Mouse (Mus musculus): ENCODE results near the gene Galntl6.

Gene Galntl6

DNA sequence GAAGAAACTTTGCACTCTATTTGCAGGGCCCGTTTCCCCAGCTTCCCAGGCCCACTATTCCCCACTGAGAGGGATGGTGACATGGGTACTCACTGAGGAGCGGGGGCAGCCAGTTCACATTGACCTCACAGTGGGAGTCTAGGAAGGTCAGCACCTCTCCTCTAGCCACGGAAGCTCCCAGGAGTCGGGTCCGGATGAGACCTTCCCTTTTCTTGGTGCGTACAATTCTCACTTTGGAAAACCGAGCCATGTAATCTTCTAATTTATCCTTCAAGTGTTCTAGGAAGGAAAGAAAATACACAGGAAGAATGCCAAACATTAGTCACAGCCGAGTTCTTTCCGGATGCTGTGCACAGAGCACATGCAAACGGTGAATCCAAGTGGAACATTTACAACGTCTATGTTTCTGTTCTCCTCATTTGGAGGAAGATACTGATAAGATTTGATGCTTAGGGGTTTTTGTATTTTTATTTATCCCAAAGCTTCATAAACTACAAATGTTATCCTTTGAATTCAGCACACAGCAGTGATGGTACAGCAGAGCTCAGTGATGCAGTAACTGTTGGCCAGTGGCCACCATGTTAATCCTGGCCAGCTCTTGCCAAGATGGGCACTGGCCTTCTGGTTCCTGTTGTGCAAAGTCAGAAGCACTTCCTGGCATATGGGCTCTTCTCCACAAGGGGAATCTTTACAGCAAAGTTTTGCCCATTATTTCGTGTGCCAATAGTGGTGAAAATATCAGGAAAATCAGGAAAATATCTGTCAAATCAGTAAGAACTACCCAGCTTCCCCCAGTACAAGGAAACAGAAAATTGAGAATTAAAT is 949.9 kb downstream of the Galntl6 start:
- DNase-seq (ENCODE audit: low spot score), result no peak

GRCm38 (mm10) chr8:57959136-57959535 is 953.3 kb downstream of the Galntl6 start:
- no peak for DNase-seq (ENCODE audit: low spot score)

- no peak for DNase-seq (ENCODE audit: low spot score)
Measured at GRCm38 (mm10) chr8:57958121-57958901, 954.1 kb downstream of the Galntl6 start.

DNA sequence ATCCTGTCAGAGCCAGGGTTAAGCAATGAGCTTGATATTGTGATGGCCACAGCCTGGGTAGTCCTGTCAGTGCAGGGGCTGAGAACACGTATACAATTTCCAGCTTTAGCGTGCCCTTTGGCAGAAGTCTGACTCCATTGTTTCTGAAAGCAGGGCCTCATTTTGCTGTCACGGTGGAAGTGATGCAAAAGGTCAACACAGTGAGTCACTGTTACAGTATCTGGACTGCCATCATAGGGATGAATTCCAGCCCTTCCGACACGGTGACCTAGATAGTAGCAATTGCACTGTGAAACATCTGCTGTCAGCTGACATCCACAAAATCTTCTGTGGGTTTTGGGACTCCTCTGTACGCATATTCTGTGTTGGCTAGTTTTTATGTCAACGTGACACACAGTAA is 956.9 kb downstream of the Galntl6 start:
- DNase-seq (ENCODE audit: low spot score), result no peak

DNA sequence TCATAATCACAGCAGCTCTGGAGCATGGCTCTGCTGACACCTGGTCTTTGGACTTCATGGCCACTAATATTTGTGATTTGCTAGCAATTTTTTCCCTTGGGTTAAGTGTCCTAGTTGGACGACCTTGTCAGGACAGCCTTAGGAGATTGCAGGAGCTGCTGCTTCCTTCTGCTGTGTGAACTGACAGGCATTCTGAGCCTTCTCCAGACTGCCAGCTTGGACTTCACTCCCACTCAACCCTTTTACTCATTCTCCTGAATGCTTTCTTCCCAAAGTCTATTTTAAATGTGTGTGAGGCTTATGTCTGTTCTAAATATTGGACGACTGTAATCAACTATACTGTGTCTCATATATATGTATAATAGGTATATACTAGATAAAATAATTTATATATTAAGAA is 971.3 kb downstream of the Galntl6 start:
- DNase-seq (ENCODE audit: low spot score), result no peak

DNA sequence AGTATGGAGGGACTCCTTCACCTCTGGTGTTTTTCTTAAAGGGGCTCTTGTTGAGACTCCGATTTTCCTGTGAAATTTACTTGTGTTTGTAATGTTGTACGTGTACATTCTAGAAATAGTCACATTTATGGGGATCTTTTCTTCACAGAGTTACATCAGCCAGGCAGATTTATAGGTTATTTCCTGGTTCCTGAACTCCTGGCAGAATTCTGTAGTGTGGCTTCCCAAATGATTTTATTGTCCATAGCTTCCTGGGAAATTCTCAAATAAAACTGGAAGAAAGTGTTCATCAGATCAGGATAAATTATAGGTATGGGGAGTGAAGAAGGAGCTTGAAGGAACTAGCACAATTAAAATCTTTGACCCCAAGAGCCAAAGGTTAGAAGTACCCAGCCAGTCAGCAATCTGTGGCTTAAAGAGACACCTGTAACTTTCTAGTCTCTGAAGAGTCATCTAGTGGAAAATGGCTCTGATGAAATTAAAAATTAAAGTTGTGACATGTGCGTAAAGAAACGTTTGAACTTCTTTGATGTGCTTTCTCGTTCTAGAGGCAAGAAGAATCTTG is 972.5 kb downstream of the Galntl6 start:
- no peak for DNase-seq (ENCODE audit: low spot score)

- DNase-seq (ENCODE audit: low spot score), result peak; percentile 21
Measured at GRCm38 (mm10) chr8:57939177-57939855, 973.1 kb downstream of the Galntl6 start.

DNA sequence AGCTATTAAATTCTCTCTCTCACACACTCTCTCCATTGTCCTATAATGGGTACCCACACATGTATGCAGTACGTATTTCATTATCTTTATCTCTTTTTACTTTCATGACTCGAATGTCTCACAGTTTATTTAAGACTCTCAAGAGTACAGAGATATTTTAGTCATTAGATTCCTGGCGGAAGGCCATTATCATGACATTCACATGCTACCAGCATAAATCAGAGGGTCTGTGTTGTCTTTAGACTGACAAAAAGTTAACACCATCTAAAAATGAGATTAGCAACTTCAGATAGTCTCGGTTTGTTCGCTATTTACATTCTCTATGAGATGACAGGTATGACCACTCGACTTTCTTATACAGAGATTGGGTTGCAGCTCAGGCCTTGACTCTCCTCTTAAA is 985.4 kb downstream of the Galntl6 start:
- no peak for DNase-seq (ENCODE audit: low spot score)

- no peak for DNase-seq (ENCODE audit: low spot score)
Measured at GRCm38 (mm10) chr8:57923556-57923955, 988.9 kb downstream of the Galntl6 start.

DNA sequence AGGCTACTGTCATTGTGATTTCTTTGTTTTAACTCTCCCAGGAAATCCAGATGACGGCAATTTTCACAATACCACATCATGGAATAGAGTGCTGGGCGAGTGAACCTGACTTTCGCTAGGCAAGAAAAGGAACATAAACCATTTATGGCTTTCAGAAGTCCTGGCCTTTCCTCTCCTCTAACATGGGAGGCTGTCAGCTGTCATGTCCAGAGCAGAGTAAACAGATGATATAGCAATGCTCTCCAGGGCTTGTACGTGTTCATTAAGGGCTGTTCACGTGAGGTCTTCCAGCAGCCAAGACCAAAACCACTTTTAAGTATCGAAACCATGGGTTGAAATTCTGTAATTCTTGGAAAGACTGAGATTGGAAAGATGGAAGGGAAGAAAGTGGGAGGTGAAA is 989.3 kb downstream of the Galntl6 start:
- DNase-seq (ENCODE audit: low spot score), result no peak

- no peak for DNase-seq (ENCODE audit: low spot score)
Measured at GRCm38 (mm10) chr8:57922214-57923070, 990.0 kb downstream of the Galntl6 start.

DNA sequence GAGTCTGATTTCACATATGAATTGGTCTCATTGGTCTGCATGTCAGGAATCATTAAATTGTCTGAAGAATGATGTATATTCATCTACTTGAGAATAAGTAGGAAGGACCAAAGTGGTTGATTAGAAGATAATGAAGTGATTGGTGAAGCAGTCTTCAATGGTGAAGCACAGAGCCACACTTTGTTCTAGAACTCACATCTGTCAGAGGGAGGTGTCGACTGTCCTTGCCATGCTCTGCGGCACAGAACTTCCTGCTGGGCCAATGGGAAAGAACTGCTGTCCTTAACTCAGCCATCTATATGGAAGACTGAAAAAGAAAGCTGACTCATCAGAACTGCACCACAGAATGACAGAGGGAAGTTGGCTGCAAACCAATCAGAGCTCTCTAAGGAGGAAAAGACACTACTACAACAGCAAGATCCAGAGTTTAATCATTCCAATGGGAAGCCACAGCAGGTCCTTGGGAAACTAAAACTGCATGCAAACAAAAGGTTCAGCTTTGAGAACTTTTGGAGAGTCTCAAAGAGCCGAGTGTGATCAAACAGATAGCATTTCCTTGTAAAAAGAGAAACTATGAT is 992.0 kb downstream of the Galntl6 start:
- DNase-seq (ENCODE audit: low spot score), result no peak

DNA sequence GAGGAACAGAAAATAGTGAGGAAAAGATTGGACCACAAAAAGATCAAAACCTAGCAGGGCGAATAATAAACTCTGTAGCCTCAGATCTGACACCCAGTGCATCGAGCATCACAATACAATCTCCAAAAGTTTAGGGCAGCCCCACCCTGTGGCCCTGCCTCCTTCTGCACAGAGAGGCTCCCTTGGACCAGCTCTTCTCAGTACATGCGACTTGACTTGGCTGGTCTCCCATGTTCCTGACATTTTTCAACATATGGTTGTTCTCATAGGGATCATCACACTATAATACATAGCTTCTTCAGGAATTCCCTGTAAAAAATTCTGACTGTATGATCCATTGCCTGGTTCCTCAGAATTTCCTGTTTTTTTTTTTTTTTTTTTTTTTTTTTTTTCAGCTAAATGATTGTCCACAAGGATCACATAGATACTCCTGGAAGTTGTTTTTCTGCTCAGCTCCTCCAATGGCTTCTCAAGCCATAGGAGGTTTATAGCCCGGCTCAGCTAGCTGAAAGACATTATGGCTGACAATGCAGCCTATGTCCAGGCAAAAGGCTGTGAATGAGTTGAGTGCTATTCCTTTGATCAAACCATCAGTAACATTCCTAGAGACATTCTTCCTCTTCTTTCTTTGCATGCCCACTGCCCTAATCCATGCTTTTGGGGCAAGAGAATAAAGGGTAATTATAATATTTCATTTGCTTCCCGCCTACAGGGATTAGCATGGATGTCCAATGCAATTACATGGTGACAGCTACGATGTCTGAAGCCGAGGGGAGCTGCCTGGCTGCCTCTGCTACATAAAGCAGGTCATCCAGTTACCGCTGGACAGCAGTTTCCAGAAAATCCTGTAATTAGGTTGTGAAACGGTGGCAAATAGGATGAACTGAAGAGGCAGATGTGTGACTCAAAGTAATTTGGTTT is 993.5 kb downstream of the Galntl6 start:
- DNase-seq (ENCODE audit: low spot score), result no peak

- no peak for DNase-seq (ENCODE audit: low spot score)
Measured at GRCm38 (mm10) chr8:57893360-57893759, 1019.1 kb downstream of the Galntl6 start.

- no peak for DNase-seq (ENCODE audit: low spot score)
Measured at GRCm38 (mm10) chr8:57892115-57892514, 1020.3 kb downstream of the Galntl6 start.

DNA sequence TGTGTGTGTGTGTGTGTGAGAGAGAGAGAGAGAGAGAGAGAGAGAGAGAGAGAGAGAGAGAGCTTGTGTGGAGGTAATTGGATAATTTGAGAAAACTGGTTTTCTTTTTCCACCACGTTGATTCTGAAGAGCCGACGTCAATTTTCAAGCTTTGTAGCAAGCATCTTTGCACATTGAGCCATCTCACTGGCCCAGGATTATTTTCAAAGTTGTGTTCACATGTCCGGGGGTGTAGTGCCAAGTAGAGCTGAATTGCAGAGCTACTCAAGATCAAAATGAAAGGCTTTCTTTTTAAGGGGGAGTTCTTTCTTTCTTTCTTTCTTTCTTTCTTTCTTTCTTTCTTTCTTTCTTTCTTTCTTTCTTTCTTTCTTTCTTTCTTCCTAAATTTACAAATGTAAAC is 1022.3 kb downstream of the Galntl6 start:
- no peak for DNase-seq (ENCODE audit: low spot score)

DNA sequence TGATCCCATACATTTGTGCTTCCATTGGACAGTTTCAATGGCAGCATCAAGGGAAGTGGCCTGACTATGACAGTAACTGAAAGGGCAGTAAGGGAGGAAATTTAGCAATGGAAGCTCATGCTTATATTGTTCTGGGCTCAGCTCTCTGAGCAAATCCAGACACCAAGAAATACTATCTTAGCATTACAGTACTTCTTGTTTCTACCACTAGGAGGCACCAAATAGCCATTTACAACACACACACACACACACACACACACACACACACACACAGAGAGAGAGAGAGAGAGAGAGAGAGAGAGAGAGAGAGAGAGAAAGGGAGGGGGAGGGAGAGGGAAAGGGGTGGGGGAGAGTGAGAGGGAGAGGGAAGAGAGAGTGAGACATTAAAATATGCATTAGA is 1023.6 kb downstream of the Galntl6 start:
- DNase-seq (ENCODE audit: low spot score), result no peak

DNA sequence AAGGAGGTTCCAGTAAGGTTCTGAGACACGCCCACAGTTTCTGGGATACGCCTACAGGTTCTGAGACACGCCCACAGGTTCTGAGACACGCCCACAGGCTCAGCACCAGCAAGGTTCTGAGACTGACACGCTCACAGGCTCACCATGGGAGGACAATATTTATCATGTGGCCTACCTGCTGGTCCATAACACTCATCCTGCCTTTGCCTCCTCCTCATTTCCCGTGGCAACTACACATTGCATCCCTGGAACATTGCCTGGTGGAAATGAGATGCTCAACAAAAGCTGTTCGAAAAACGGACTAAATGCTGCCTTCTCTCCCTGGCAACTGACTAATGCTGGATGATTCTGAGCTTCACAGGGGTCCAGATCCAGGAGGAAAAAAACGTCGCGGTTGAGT is 1033.0 kb downstream of the Galntl6 start:
- no peak for DNase-seq (ENCODE audit: low spot score)

- DNase-seq (ENCODE audit: low spot score), result no peak
Measured at GRCm38 (mm10) chr8:57849074-57849473, 1063.4 kb downstream of the Galntl6 start.

GRCm38 (mm10) chr8:57843461-57843860 is 1069.0 kb downstream of the Galntl6 start:
- DNase-seq (ENCODE audit: low spot score), result no peak
